Mouse (Mus musculus): ENCODE results near the gene Camk1d.

- no peak for TF ChIP-seq MAFK (IDR thresholded peaks at IDR 0.05; ENCODE audit: insufficient read depth, low read depth, low read length)
- no peak for TF ChIP-seq CHD2 (IDR thresholded peaks at IDR 0.05; ENCODE audit: low read depth, low read length)
- TF ChIP-seq ZC3H11A (IDR thresholded peaks at IDR 0.05; ENCODE audit: borderline replicate concordance, low read depth, low read length): no peak
- no peak for TF ChIP-seq ZNF384 (IDR thresholded peaks at IDR 0.05; ENCODE audit: low read depth, low read length)
- no peak for TF ChIP-seq HCFC1 (IDR thresholded peaks at IDR 0.05; ENCODE audit: borderline replicate concordance, insufficient read depth, low read length)
Measured at GRCm38 (mm10) chr2:5435587-5436253, 278.6 kb downstream of the Camk1d start.
